ENCODE assay signal across 8 mouse cellular contexts in genomic region chr9:41156006-41156719, GRCm38 (mm10). TPM values are rescaled to one million over a fixed set of nuclear protein-coding genes. Genes with fewer than 3 reads are reported as not detected.
DNase-seq lines count a peak whose midpoint lies in the region; ATAC-seq lines count a peak whose summit lies in the region.

No protein-coding gene starts in this region.

- H3K9me3 ChIP-seq in heart, embryonic 15.5 days (replicated peaks), result no peaks in the 10 kb centered on the region
- no peaks in the 10 kb centered on the region for H3K9me3 ChIP-seq in forebrain, embryonic 16.5 days (ENCODE audit: control insufficient read depth, low read length)
- H3K9me3 ChIP-seq in midbrain, embryonic 11.5 days (ENCODE audit: control insufficient read depth, low read length), result no peaks in the 10 kb centered on the region

- 33% methylated on average over 19 of the region's 20 CpGs for whole genome bisulfite sequencing in heart, embryonic 15.5 days
- WGBS in forebrain, embryonic 16.5 days, result 23% methylated on average over 20 of the region's 20 CpGs
- 15% methylated on average over 20 of the region's 20 CpGs for WGBS in midbrain, embryonic 11.5 days

- peaks cover 39% of the 10 kb centered on the region for H3K4me1 ChIP-seq in heart, embryonic 15.5 days (replicated peaks)
- peaks cover 25% of the 10 kb centered on the region for H3K4me1 ChIP-seq in forebrain, embryonic 16.5 days (replicated peaks; ENCODE audit: control insufficient read depth, insufficient read depth, low read length)
- peaks cover 11% of the 10 kb centered on the region for H3K4me1 ChIP-seq in midbrain, embryonic 11.5 days (ENCODE audit: control insufficient read depth, insufficient read depth, low read length)

- no peak for DNase-seq in heart, adult 11 months
- DNase-seq in ZHBTc4 (ENCODE audit: low read depth, low spot score), result peak; percentile 32
- DNase-seq in midbrain, embryonic 11.5 days (ENCODE audit: low spot score, missing footprints), result peak; percentile 89
- no peak for DNase-seq in thymus, adult 18-20 months
- DNase-seq in left cerebral cortex, adult 18-20 months (ENCODE audit: low spot score in 2 of 2), result no peak
- no peak for DNase-seq in layer of hippocampus, postnatal 10 days (ENCODE audit: low spot score in 2 of 2)

- H3K4me3 ChIP-seq in heart, embryonic 15.5 days, result peak overlapping the region; percentile 87
- H3K4me3 ChIP-seq in forebrain, embryonic 16.5 days (replicated peaks; ENCODE audit: low read length), result peak overlapping the region; percentile 77
- H3K4me3 ChIP-seq in midbrain, embryonic 11.5 days (ENCODE audit: low read depth, low read length), result peak overlapping the region; percentile 74

- no peak for ATAC-seq in heart, embryonic 15.5 days (replicated peaks; ENCODE audit: insufficient number of reproducible peaks, insufficient read depth, low FRiP score, low read depth)
- ATAC-seq in forebrain, embryonic 16.5 days, result no peak
- 0 out of 2 replicates have a peak, but pooled peaks have one; percentile 1 for ATAC-seq in midbrain, embryonic 11.5 days (ENCODE audit: low FRiP score)

- H3K4me2 ChIP-seq in heart, embryonic 15.5 days, result peak overlapping the region; percentile 83
- H3K4me2 ChIP-seq in forebrain, embryonic 16.5 days (ENCODE audit: low read length), result peak overlapping the region; percentile 83
- H3K4me2 ChIP-seq in midbrain, embryonic 11.5 days, result peak overlapping the region; percentile 87

- no peak overlapping the region for H3K27ac ChIP-seq in heart, embryonic 15.5 days
- H3K27ac ChIP-seq in forebrain, embryonic 16.5 days (ENCODE audit: low read length), result no peak overlapping the region
- no peak overlapping the region for H3K27ac ChIP-seq in midbrain, embryonic 11.5 days (ENCODE audit: low read depth, low read length)

- H3K36me3 ChIP-seq in heart, embryonic 15.5 days, result no peaks in the 10 kb centered on the region
- H3K36me3 ChIP-seq in forebrain, embryonic 16.5 days (ENCODE audit: control insufficient read depth, insufficient read depth), result no peaks in the 10 kb centered on the region
- H3K36me3 ChIP-seq in midbrain, embryonic 11.5 days (ENCODE audit: control insufficient read depth, insufficient read depth, low read length), result no peaks in the 10 kb centered on the region

- H3K27me3 ChIP-seq in heart, embryonic 15.5 days, result no peaks in the 10 kb centered on the region
- H3K27me3 ChIP-seq in forebrain, embryonic 16.5 days (replicated peaks; ENCODE audit: control insufficient read depth, insufficient read depth, low read length), result 0 out of 2 replicates have a peak, but pooled peaks cover 2% of the 10 kb centered on the region
- peaks cover 16% of the 10 kb centered on the region for H3K27me3 ChIP-seq in midbrain, embryonic 11.5 days (ENCODE audit: control insufficient read depth, insufficient read depth, low read length)

- H3K9ac ChIP-seq in heart, embryonic 15.5 days, result peak overlapping the region; percentile 76; the same call in 1 of the 2 replicates
- H3K9ac ChIP-seq in forebrain, embryonic 16.5 days (replicated peaks; ENCODE audit: low read depth, low read length), result peak overlapping the region; percentile 85
- peak overlapping the region; percentile 79 for H3K9ac ChIP-seq in midbrain, embryonic 11.5 days (ENCODE audit: low read length)

RNA-seq across cellular contexts. Expression of gene Ubash3b, which starts 5.3 kb away (rescaled TPM):
- polyA plus RNA-seq in heart, embryonic 15.5 days (2015; fragmentation: Nextera tagmentation; extraction: Ambion mirVana), result 6.5 and 6.8 TPM in 2 replicates
- polyA plus RNA-seq in forebrain, embryonic 16.5 days (2015; fragmentation: Nextera tagmentation; extraction: Ambion mirVana), result 14.7 and 15.9 TPM in 2 replicates
- polyA plus RNA-seq in midbrain, embryonic 11.5 days (2014; fragmentation: Nextera tagmentation; extraction: Ambion mirVana), result 9.4 and 9.5 TPM in 2 replicates
- total RNA-seq in left cerebral cortex, adult 18-20 months (2021), result 10 to 100 TPM; 24.7 to 26.0 TPM
- total RNA-seq in layer of hippocampus, postnatal 10 days (2021), result 10 to 100 TPM; 30.7 to 32.6 TPM

Comparison
In these comparisons a context has a peak if more than half of its experiments do, and no peak if none do; other contexts are left out.
1. DNase-seq: peak in ZHBTc4 (single experiment) and midbrain, embryonic 11.5 days (single experiment); none in heart, adult 11 months (single experiment), thymus, adult 18-20 months (0 of 2), left cerebral cortex, adult 18-20 months (0 of 2) and layer of hippocampus, postnatal 10 days (0 of 2).
2. Peak in every context shown above with its lines, with median percentiles within 50 percentile points of each other: H3K4me2 ChIP-seq, H3K4me3 ChIP-seq and H3K9ac ChIP-seq.